Mouse (Mus musculus) ES-E14 (cell line): Measurements from ENCODE around the gene Fbxw5. TPM values are rescaled to one million over a fixed set of nuclear protein-coding genes. Genes with fewer than 3 reads are reported as not detected.

Source experiments
- DNase-seq: peaks from one replicate; pipeline ENCODE4 v3.0.0-alpha.2; 2013; ENCODE audit warnings: low read depth, low spot score
- H3K27ac ChIP-seq: 2 replicates; pipeline ENCODE4 v1.5.1; 2012; ENCODE audit warnings: low read depth, mild to moderate bottlenecking, low read length, moderate library complexity, mixed read lengths; ENCODE audit not compliant: poor library complexity, insufficient read depth, severe bottlenecking
- H3K36me3 ChIP-seq: 2 replicates; pipeline ENCODE4 v1.6.1; 2012; ENCODE audit warnings: mild to moderate bottlenecking, low read length, moderate library complexity, mixed read lengths; ENCODE audit not compliant: control insufficient read depth, poor library complexity, insufficient read depth, severe bottlenecking
- H3K4me1 ChIP-seq, 2 experiments: fragments of 150-350 bp in 1 of 2; sonication (generic) in 1 of 2; 2 replicates each; pipeline ENCODE4 v1.6.1; 2012; ENCODE audit warnings: low read length in 2 of 2, mild to moderate bottlenecking in 1 of 2, mixed read lengths in 1 of 2; ENCODE audit not compliant: control insufficient read depth in 2 of 2, insufficient read depth in 2 of 2, poor library complexity in 1 of 2
- H3K4me3 ChIP-seq, 2 experiments: fragments of 150-350 bp in 1 of 2; sonication (generic) in 1 of 2; 2 replicates each; pipeline ENCODE4 v1.5.1; 2012; ENCODE audit warnings: low read length in 2 of 2, low read depth in 1 of 2, mild to moderate bottlenecking in 1 of 2, mixed read lengths in 1 of 2; ENCODE audit not compliant: insufficient read depth in 1 of 2, poor library complexity in 1 of 2, severe bottlenecking in 1 of 2
- H3K9ac ChIP-seq: 2 replicates; pipeline ENCODE4 v1.6.1; 2012; ENCODE audit warnings: low read depth, mild to moderate bottlenecking, low read length, mixed read lengths; ENCODE audit not compliant: poor library complexity, insufficient read depth, severe bottlenecking
- H3K9me3 ChIP-seq: fragments of 150-350 bp; sonication (generic); 2 replicates; pipeline ENCODE4 v1.6.1; 2012; ENCODE audit warnings: low read depth, mild to moderate bottlenecking, low read length; ENCODE audit not compliant: control insufficient read depth, insufficient read depth
- CHD2 ChIP-seq: IDR thresholded peaks from 2 replicates; pipeline ENCODE4 v1.6.1; 2014; ENCODE audit warnings: mild to moderate bottlenecking, low read depth, low read length, inconsistent platforms
- HCFC1 ChIP-seq: IDR thresholded peaks from 2 replicates; pipeline ENCODE4 v1.6.1; 2012; ENCODE audit warnings: low read length, inconsistent platforms, borderline replicate concordance; ENCODE audit not compliant: insufficient read depth
- MAFK ChIP-seq: IDR thresholded peaks from 2 replicates; pipeline ENCODE4 v1.6.1; 2014; ENCODE audit warnings: mild to moderate bottlenecking, low read depth, low read length, inconsistent platforms; ENCODE audit not compliant: insufficient read depth
- ZC3H11A ChIP-seq: IDR thresholded peaks from 2 replicates; pipeline ENCODE4 v1.6.1; 2012; ENCODE audit warnings: low read depth, mild to moderate bottlenecking, inconsistent platforms, low read length, borderline replicate concordance
- ZNF384 ChIP-seq: IDR thresholded peaks from 2 replicates; pipeline ENCODE4 v1.6.1; 2012; ENCODE audit warnings: low read depth, low read length, inconsistent platforms
- in situ Hi-C, 2 experiments: fragments of 600-800 bp; cut with MboI; formaldehyde crosslinking; loops; one replicate each; pipeline ENCODE4 v1.15.1; 2025; ENCODE audit warnings: low sequenced_read_pairs in 2 of 2, inconsistent platforms in 1 of 2; ENCODE audit not compliant: unreplicated experiment in 2 of 2
- total RNA-seq: library from RNA; depleted of rRNA; stranded (reverse); fragments of 300-350 nt; gene quantifications from 2 replicates; pipeline ENCODE4 v1.2.3, GENCODE M21; 2012

Fbxw5 gene
- total RNA-seq, 1 experiment, result 24.5 TPM

- Histone ChIP-seq H3K36me3 (peaks cover 45% of the 10 kb centered on the region), H3K27ac (no peak overlapping the region), H3K9me3 (no peaks in the 10 kb centered on the region), H3K4me3 (no peak overlapping the region), H3K4me1 (no peaks in the 10 kb centered on the region), H3K9ac (no peak overlapping the region)
- no peak for DNase-seq
- TF ChIP-seq HCFC1 (no peak), ZC3H11A (no peak), MAFK (no peak), CHD2 (no peak), ZNF384 (no peak)
- in situ Hi-C loops, result no loop called here
These were observed 26.2 kb downstream of the Fbxw5 start for GRCm38 (mm10) chr2:25526510-25527302.

DNA sequence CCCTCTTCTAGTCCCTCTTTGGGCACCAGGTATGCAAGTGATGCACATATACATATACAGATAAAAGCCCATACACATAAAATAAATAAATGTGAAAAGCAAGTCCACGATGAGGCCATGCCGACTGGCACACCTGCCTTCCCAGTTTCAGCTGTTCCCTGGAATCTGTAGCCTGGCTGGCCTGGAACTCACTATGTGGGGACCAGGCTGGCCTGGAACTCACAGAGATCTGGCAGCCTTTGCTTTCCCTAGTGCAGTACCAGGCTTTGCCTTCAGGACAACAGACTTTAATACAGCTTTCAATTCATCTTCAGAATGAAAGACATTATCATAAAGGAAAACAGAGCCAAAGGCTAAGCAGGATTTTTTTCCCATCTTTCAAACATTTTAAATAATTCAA is 33.2 kb downstream of the Fbxw5 start:
- Histone ChIP-seq H3K9ac (no peak overlapping the region), H3K27ac (no peak overlapping the region), H3K4me1 (no peaks in the 10 kb centered on the region), H3K9me3 (no peaks in the 10 kb centered on the region), H3K4me3 (no peak overlapping the region), H3K36me3 (peaks cover 14% of the 10 kb centered on the region; the same call in 1 of the 2 replicates)
- DNase-seq, result no peak
- TF ChIP-seq ZC3H11A (no peak), MAFK (no peak), CHD2 (no peak), HCFC1 (no peak), ZNF384 (no peak)
- in situ Hi-C loops, result no loop called here

- H3K9me3 ChIP-seq, result no peaks in the 10 kb centered on the region
- no peak for DNase-seq
- H3K27ac ChIP-seq, result no peak overlapping the region
- no peaks in the 10 kb centered on the region for H3K4me1 ChIP-seq
- no peak overlapping the region for H3K9ac ChIP-seq
- in situ Hi-C loops, result no loop called here
- peaks cover 16% of the 10 kb centered on the region; the same call in 1 of the 2 replicates for H3K36me3 ChIP-seq
- TF ChIP-seq ZC3H11A (no peak), HCFC1 (no peak), CHD2 (no peak), MAFK (no peak), ZNF384 (no peak)
- H3K4me3 ChIP-seq, result no peak overlapping the region
These were observed 33.8 kb downstream of the Fbxw5 start for GRCm38 (mm10) chr2:25534178-25534865.

DNA sequence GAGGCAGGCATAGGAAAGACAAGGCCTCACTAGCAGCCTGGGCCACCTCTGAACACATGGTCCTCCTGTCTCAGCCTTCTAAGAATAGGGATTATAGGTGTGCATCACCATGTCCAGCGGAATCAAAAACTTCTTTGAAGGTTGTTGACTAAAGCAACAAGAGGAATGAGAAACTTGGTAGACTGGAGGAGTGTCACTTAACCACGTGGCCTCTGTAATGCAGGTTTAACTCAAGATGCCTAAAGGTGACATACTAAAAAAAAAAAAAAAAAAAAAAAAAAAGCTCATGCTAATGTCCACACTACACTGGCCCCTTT is 34.3 kb downstream of the Fbxw5 start:
- in situ Hi-C loops, result no loop called here
- H3K9me3 ChIP-seq, result no peaks in the 10 kb centered on the region
- no peak overlapping the region for H3K4me3 ChIP-seq
- TF ChIP-seq ZNF384 (0 out of 2 replicates have a peak, but pooled peaks have one; percentile 22), HCFC1 (no peak)
- DNase-seq, result no peak
- no peak overlapping the region for H3K27ac ChIP-seq
- H3K9ac ChIP-seq, result no peak overlapping the region
- peaks cover 16% of the 10 kb centered on the region; the same call in 1 of the 2 replicates for H3K36me3 ChIP-seq
- no peaks in the 10 kb centered on the region for H3K4me1 ChIP-seq
